Mouse (Mus musculus): ENCODE measurements around the gene Med12l. TPM values are rescaled to one million over a fixed set of nuclear protein-coding genes. Genes with fewer than 3 reads are reported as not detected.

The Med12l gene
- total RNA-seq, 1 experiment from 2014 or later = 0.86 TPM

DNA sequence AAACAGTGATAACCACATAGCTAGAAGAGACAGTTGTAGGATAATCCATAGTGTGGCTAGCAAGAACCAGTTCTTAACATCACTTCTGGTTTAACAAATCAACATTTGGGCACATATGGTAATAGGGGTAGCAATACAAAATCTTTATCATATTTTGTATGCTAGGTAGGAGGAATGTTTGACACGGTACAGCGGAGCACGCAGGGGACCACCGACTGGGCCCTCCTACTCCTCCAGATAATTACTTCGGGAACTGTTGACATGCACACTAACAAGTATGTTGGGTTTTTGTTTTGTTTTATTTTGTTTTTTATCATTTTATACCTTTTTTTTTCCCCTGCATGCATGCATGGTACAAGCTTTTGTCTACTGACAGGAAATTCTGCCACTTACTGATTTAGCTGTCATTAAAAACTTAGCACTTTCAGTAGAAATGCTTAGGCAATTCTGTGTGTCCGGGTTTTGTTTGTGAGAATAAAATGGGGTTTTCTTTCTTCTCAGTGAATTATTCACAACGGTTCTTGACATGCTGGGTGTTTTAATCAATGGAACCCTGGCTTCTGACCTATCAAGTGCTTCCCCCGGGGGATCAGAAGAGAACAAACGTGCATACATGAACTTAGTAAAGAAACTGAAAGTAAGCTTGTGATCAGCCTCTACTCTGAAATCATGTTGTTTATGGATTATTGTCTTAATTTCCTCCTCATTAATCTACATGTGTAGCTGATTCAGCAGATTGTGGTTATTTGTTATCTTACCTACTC lies 256.3 kb downstream of the Med12l start:
- ATAC-seq (replicated peaks; ENCODE audit: insufficient number of reproducible peaks, low FRiP score, low TSS enrichment, poor library complexity, severe bottlenecking) = no peak

DNA sequence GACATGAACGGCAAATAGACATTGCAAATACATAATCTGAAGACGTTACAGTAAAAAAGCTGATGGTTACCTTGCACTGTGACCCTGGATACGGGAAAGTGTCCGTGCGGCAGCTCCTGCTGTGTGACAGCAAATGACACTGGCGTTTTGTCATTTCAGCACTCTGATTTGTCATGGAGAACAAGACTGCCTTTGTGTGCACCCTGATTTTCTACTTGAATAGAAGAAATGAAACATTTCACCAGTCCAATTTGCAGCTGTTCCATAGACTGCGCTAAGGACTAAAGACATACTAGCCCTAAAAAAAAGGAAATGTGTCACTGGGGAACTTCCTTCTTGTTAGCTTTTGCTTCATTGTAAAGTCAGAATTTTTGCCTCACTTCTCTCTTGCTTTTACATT lies 257.1 kb downstream of the Med12l start, which contains the start of gene P2ry12:
P2ry12 (minus strand) TSS at position 168 of the 400 bp plus-strand sequence.
- ATAC-seq (replicated peaks; ENCODE audit: insufficient number of reproducible peaks, low FRiP score, low TSS enrichment, poor library complexity, severe bottlenecking) = no peak; the same call in 1 of the 2 replicates

DNA sequence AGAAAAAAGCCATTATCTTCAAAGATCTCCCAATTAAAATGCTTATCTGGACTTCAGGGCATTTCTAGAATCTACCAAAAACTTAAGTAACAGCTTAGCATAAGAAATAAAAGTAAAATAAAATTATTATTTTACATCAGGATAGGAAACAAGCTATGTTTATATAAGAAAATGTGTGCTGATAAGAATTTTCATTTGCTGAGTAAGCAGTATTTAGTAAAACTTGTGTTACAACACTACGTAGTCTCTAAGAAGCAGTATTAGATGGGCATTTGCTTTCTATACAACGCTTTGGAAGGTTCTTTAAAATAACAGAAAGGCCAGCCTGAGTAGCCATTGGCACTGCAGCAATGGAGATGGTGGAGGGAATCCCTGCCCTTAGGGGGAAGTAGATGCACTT lies 257.8 kb downstream of the Med12l start:
- no peak for ATAC-seq (replicated peaks; ENCODE audit: insufficient number of reproducible peaks, low FRiP score, low TSS enrichment, poor library complexity, severe bottlenecking)

DNA sequence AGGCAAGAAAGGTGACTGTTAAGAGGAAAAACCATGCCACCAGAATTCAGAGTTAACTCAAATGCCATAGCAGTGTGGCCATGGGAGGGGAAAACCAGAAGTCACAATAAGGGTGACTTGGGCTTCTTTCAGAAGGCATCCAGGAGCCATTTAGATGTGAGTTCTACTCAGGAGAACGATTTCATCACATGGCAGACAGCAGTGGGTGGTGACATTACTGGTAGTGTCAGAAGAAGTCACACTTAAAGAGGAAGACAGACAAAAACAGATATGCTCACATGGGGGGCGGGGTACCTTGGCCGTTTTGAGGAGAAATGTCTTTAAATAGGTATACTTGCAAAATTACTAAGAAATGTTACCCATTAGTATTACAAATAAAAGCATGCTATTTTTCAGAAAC lies 258.4 kb downstream of the Med12l start:
- ATAC-seq (replicated peaks; ENCODE audit: insufficient number of reproducible peaks, low FRiP score, low TSS enrichment, poor library complexity, severe bottlenecking) = peak; percentile 71

DNA sequence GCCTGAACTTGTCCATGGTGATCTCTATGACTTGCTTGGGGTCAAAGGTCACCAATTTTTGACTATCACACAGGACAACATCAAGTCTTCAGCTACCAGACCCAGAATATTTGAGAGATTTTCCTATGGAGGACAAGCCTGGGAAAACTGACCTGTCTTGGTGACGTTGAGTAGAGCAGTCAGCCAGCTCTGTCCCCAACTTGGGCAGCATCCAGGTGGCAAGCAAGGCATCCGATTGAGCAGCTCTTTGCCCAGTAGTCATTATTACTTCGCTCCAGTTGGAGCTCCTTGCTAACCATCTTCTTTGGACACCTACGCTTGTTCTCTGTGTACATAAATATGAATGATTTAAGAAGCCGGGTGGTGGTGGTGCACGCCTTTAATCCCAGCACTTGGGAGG lies 265.2 kb downstream of the Med12l start:
- no peak for ATAC-seq (replicated peaks; ENCODE audit: insufficient number of reproducible peaks, low FRiP score, low TSS enrichment, poor library complexity, severe bottlenecking)

DNA sequence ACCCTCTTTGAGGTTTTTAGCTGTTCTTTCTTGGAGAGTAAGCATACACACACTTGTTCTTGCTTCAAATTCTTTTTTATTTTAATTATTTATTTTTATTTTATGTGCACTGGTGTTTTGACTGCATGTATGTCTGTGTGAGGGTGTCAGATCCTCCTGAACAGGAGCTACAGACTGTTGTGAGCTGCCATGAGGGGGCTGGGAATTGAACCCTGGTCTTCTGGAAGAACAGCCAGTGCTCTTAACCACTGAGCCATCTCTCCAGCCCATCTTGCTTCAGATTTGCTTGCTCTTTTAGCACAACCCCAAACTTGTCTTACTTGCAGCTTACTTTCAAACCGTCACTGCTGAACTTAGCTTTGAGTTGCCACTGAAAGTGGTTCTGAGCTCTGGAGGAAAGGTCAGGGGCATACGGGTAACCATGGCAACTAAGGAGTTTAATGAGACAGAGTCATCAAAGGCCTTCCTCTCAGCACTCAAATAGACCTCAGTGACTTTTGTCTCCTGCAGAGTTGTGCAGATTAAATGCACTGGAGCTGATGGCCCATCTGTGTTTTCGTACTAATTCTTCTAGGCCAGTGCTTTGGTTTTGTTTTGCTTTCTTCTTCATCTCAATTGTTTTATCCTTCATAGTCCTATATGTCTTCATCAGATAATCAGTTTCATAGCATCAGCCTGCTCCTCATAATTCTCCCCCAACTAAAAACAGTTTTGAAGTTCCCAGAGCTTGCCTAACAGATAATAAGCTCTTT lies 272.1 kb downstream of the Med12l start:
- ATAC-seq (replicated peaks; ENCODE audit: insufficient number of reproducible peaks, low FRiP score, low TSS enrichment, poor library complexity, severe bottlenecking) = no peak

DNA sequence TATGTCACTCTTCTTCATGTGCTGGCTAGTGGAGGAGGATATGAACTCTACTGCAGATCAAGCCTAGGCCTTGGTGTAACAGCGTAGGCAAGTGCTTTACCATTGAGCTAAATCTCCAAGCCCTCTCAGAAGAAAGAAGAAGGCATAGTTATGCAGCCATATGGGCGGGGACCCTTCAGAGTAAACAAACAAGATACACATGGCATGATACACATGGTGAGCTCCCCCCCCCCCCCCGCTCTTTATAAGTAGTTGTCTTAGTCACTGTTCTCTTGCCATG lies 272.6 kb downstream of the Med12l start:
- no peak for ATAC-seq (replicated peaks; ENCODE audit: insufficient number of reproducible peaks, low FRiP score, low TSS enrichment, poor library complexity, severe bottlenecking)

DNA sequence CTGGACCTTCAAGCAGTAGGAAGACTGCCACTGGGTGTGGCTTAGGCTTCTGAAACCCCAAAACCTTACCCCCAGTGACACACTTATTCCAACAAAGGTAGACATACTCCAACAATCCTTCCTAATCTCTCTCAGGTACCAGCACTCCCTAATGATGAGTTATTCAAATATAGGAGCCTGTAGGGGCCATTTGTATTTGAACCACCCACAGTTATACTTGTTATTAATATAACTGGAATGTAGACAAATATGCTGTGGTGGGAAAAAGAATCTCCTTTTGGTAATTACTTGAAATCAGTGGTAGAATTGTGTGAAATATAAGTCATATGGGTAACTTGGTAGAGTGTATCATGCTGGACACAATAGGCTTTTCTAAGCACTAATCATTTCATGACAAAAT lies 273.0 kb downstream of the Med12l start:
- ATAC-seq (replicated peaks; ENCODE audit: insufficient number of reproducible peaks, low FRiP score, low TSS enrichment, poor library complexity, severe bottlenecking) = no peak

DNA sequence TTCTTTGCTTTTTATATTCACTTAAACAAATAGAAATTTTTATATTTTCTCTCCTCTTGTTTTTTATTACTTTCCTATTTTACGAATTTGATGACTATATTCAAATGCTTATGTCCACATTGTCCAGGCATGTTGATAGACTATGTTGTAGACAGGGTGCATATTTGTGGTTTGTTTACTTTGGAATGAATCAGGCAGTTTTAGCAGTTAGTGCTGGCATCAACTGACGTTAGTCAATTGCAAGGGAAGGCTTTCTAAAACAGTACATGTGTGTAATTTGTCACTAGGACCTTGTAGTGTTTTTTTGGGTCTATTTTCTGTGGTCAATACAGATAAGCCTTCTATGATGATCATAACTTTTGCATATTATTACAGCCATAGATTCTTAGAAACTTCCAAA lies 284.9 kb downstream of the Med12l start:
- no peak for ATAC-seq (replicated peaks; ENCODE audit: insufficient number of reproducible peaks, low FRiP score, low TSS enrichment, poor library complexity, severe bottlenecking)

DNA sequence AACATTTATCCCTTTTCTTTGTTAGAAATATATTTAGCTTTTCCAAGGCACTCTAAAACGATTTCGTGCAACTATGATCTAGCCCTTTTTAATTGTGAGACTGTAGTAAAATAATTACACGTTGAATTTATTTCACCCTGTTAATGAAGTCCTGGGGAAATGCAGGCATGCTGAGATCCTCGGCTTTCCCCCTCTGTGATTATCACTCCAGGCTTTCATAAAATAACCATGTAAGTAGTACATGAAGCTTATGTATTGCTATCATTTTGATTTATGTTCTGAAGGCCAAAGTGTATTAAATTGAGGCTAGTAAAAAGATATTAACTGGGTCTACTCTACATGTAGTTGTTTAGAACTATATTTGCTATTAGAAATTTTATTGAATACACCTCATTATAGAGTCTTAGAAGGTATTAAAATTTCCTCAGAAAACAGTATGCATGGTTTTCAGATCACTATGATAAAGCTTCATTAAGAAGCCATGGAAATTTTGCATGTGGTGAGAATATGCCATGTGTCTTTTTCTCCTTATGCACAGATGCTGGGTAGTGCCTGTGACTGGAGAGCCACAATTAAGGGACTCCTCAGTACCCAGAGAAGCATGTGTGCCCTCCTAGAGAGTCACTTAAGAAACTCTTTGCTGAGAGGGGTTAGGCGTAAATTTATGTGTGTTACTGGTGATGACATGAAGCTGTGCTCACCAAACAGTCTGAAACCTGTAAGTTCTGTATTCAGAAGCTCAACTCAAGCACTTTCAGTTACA lies 288.0 kb downstream of the Med12l start:
- ATAC-seq (replicated peaks; ENCODE audit: insufficient number of reproducible peaks, low FRiP score, low TSS enrichment, poor library complexity, severe bottlenecking) = no peak

DNA sequence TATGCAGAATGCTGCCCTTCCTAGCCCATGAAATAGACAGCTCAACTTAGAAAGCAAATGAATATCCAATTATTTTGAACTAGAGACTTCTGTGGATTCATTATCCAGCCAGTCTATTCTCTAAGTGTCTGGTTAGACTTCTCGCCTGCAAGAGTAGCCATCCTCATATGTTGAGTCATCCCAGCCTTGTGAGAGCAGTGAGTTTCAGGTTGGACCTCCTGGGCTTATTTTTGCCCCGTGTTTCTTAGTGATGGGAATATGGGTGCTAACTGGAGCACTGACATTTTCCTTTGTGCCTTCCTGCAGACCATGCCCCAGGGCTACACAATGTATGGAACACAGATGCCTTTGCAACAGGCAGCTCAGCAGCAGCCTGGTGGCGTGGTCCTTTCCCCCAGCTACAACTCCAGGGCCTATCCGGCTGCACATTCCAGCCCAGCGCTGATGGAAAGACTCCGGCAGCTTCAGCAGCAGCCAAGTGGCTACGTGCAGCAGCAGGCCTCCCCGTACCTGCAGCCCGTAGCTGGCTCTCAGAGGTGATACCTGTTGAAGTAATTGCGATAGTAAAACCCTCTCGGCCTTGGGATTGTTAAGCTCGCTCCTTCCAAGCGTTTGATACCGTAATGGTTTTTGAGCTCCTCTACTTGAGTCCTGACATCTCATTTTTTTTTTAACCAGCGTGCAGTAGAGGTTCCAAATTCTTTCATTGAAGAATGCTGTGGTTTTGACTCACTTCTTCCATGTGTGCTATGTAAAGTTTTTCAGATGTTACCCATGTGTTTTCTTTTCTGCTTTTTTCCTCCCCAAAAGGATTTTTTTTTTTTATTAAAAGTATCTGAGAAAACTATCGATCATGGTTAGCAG lies 290.3 kb downstream of the Med12l start:
- no peak for ATAC-seq (replicated peaks; ENCODE audit: insufficient number of reproducible peaks, low FRiP score, low TSS enrichment, poor library complexity, severe bottlenecking)

DNA sequence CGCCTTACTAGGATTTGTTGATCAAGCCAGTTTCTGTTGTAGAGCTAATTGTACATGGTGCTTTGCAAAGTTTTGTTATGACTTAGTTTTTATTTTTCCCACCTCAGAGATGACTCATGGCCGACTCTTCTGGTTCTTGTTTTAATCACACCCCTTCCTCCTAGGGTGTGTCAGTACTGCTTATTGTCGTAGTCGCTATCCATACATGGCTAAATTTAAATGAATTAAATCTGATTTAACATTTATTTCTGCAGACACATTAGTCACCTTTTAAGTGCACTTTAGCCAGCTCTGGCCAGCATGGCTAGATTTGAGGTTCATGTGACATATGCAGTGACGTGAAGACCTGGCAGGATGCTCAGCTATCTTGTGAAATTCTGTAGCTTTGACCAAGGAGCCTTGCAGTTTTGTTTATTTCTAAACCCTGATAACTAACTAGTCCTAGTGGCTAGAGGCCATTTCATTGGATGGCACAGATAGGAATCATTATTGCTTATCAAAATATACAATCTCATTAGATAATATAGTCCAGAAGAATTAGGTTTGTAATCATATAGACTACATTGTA lies 291.0 kb downstream of the Med12l start:
- ATAC-seq (replicated peaks; ENCODE audit: insufficient number of reproducible peaks, low FRiP score, low TSS enrichment, poor library complexity, severe bottlenecking) = no peak

DNA sequence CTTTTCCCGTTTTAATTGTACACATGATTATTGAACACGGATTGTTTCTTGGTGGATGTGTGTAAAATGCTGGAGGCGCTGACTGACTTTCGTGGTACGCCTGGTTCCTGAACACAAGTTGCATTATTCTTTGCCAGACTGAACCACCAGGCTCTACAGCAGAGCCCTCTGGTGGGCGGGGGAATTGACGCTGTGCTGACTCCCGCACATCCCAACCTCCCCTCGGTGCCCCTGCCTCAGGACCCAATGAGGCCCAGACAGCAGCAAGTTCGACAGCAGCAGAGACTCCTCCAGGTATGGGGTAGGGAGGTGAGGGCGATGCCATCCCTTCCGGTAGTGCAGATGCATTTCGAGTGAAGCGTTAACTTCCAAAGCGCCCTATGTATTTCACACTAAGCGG lies 292.0 kb downstream of the Med12l start:
- no peak for ATAC-seq (replicated peaks; ENCODE audit: insufficient number of reproducible peaks, low FRiP score, low TSS enrichment, poor library complexity, severe bottlenecking)

DNA sequence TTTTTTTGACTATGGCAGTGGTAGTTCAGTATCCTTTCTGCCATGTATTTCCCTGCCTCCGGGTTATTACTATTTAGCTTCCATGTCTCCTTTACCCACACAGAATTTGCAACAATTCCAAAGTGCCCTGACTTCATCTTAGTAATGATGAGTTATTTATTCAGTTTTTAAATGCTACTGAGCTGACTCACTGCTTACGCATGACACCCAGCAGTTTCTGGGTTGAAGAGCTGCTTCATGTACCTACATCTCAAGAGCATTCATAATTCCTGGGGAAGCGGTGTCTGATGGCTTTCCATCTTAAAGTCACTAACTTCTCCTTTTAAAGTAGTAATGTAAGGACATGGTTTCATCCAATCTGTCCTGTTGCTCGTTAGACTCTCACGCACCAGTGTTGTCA lies 299.3 kb downstream of the Med12l start:
- no peak for ATAC-seq (replicated peaks; ENCODE audit: insufficient number of reproducible peaks, low FRiP score, low TSS enrichment, poor library complexity, severe bottlenecking)

DNA sequence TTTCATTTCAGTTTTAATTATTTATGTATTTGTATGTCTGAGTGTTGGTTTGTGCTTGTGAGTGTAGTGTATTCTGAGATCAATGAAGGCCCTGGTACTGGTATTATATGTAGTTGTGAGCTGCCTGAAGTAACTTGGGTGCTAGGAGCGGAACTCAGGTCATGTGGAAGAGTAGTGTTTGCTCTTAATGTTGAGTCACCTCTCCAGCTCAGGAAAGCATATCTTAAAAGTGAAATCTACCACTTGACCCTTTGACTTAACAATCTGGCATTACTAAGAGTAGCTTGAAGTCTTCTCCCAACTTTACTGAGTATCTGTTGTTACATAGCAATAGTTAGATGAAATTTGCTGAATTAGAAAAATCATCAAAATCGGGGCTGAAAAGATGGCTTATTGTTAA lies 299.9 kb downstream of the Med12l start:
- ATAC-seq (replicated peaks; ENCODE audit: insufficient number of reproducible peaks, low FRiP score, low TSS enrichment, poor library complexity, severe bottlenecking) = no peak

DNA sequence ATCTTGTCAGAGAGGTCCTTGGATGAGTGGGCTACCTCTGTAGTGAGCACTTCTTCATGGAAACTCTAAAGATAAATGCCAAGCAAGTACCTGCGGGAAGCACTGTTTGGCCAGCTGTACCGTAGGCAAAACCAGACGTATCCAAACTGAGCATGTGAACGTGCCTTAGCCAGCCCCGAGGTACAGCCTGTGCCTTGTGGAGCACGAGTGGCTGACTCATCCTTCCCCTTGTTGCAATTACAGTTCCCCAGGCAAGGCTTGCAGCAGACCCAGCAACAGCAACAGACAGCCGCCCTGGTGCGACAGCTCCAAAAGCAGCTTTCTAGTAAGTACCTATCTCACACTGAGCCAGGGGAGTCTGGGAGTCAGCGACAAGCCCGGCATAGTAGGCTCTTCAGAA lies 307.0 kb downstream of the Med12l start:
- ATAC-seq (replicated peaks; ENCODE audit: insufficient number of reproducible peaks, low FRiP score, low TSS enrichment, poor library complexity, severe bottlenecking) = no peak

DNA sequence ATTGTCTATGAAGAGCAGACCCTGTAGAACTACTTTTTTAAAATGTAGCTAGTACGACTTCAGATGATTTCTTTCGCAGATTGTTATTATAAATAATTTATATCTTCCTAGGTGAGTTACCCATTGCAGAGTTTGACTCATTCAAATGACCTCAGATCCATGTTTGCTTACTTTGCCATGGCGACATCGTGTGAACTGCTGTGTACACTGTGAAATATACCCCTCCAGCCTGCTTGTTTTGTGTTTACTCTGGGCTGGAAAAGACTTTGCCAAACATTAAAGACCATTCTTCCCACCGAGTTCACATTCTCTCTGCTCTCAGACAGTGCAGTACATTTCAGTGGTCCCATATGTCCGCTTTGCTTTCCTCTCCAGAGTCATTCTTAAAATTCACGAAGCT lies 310.5 kb downstream of the Med12l start:
- no peak for ATAC-seq (replicated peaks; ENCODE audit: insufficient number of reproducible peaks, low FRiP score, low TSS enrichment, poor library complexity, severe bottlenecking)

DNA sequence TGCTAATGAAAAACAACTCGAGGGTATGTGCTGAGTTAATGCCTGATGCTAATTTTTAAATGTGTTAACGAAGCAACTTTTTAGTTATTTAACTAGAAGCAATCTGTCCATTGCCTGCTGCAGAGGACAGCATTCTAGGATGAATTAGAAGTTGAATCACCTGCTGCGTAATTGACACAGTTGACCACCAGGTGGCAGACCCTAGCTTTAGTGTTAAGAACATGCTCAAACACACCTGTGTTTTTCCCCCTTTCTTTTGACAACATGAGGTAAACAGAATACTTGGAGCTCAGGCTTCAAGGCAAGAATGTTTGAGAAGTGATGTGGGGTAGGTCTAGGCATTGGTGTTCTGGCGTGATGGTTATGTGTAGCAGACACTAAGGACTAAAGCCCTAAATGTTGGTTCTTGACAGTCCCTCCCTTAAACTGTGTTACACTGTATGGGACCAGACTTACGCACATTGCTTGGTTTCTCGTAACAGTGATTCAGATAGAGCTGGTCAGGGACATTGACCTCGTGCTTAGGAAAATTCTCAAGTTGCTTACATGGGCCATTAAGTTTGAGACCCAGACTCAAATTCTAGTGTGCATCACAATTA lies 315.8 kb downstream of the Med12l start:
- ATAC-seq (replicated peaks; ENCODE audit: insufficient number of reproducible peaks, low FRiP score, low TSS enrichment, poor library complexity, severe bottlenecking) = peak; percentile 75

Measured in monocyte, adult 5-6 weeks (primary cell).